Mouse (Mus musculus) limb, embryonic 12.5 days (tissue): Measurements from ENCODE around the gene Ippk. TPM values are rescaled to one million over a fixed set of nuclear protein-coding genes. Genes with fewer than 3 reads are reported as not detected.

Source experiments
- ATAC-seq: fragments of 200-750 bp; cut with Nextera tagmentation; 2 replicates; pipeline ENCODE4 v1.8.0; 2017; ENCODE audit warnings: low read depth, moderate TSS enrichment; ENCODE audit not compliant: insufficient number of reproducible peaks, insufficient read depth, low FRiP score, low TSS enrichment
- H3K27ac ChIP-seq: fragments of 300-500 bp; sonication (generic); 2 replicates; pipeline ENCODE4 v1.5.1; 2016; ENCODE audit warnings: mild to moderate bottlenecking, moderate library complexity
- H3K27me3 ChIP-seq: fragments of 300-500 bp; sonication (generic); 2 replicates; pipeline ENCODE4 v1.6.1; 2016; ENCODE audit warnings: mild to moderate bottlenecking, moderate library complexity
- H3K36me3 ChIP-seq: fragments of 300-500 bp; sonication (generic); 2 replicates; pipeline ENCODE4 v1.6.1; 2016; ENCODE audit warnings: mild to moderate bottlenecking, moderate library complexity
- H3K4me1 ChIP-seq: fragments of 300-500 bp; sonication (generic); replicated peaks from 2 replicates; pipeline ENCODE4 v1.6.1; 2016
- H3K4me2 ChIP-seq: fragments of 300-500 bp; sonication (generic); 2 replicates; pipeline ENCODE4 v1.6.1; 2016; ENCODE audit warnings: mild to moderate bottlenecking, moderate library complexity
- H3K4me3 ChIP-seq: fragments of 300-500 bp; sonication (generic); replicated peaks from 2 replicates; pipeline ENCODE4 v1.5.1; 2016; ENCODE audit warnings: mild to moderate bottlenecking
- H3K9ac ChIP-seq: fragments of 300-500 bp; sonication (generic); replicated peaks from 2 replicates; pipeline ENCODE4 v1.6.1; 2016; ENCODE audit warnings: mild to moderate bottlenecking, moderate library complexity
- H3K9me3 ChIP-seq: fragments of 300-500 bp; sonication (generic); 2 replicates; pipeline ENCODE4 v1.6.1; 2016; ENCODE audit warnings: mild to moderate bottlenecking, moderate library complexity
- WGBS: fragments of 180-500 bp; shearing (Covaris S2); methylation state at CpG from one replicate; pipeline ENCODE4 v1.1.7; 2016; 5-methylcytosine and 5-hydroxymethylcytosine counted together
- polyA plus RNA-seq: library from polyadenylated mRNA; unstranded; fragments of >200 nt; fragmentation: Nextera tagmentation; extraction: Ambion mirVana; gene quantifications from 2 replicates; pipeline ENCODE4 v1.2.1, GENCODE M21; 2016

Gene Ippk
- polyA plus RNA-seq, 1 experiment from 2014 or later: 16.4 TPM

DNA sequence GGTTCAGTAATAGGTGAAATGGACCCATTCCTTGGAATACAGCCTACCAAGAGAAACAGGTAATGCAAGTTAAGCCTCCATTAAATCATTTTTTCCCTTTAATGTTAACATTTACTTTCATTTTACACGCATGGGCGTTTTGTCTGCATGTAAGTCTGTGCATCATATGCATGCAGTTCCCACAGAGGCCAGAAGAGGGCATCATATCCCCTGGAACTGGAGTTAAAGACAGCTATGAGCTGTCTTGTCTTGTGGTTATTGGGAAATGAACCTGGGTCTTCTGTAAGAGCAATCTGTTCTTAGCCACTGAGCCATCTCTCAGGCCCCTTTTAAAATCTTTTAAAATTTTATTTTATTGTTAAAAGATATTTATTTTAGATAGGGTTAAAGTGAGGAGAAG lies 29.7 kb upstream of the Ippk start:
- Histone ChIP-seq H3K4me3 (no peak overlapping the region), H3K36me3 (peaks cover 22% of the 10 kb centered on the region), H3K27ac (no peak overlapping the region), H3K9ac (no peak overlapping the region), H3K4me1 (no peaks in the 10 kb centered on the region), H3K9me3 (0 out of 2 replicates have a peak, but pooled peaks cover 3% of the 10 kb centered on the region), H3K27me3 (no peaks in the 10 kb centered on the region), H3K4me2 (no peak overlapping the region)
- no peak for ATAC-seq
- 94% methylated on average over 2 of the region's 2 CpGs for WGBS

- 89% methylated on average over 1 of the region's 1 CpGs for WGBS
- no peaks in the 10 kb centered on the region for H3K27me3 ChIP-seq
- no peak for ATAC-seq
- H3K4me1 ChIP-seq: no peaks in the 10 kb centered on the region
- no peak overlapping the region for H3K4me3 ChIP-seq
- no peak overlapping the region for H3K9ac ChIP-seq
- H3K9me3 ChIP-seq: 0 out of 2 replicates have a peak, but pooled peaks cover 3% of the 10 kb centered on the region
- no peak overlapping the region for H3K4me2 ChIP-seq
- H3K36me3 ChIP-seq: peaks cover 14% of the 10 kb centered on the region; the same call in 1 of the 2 replicates
- H3K27ac ChIP-seq: no peak overlapping the region
Observed at GRCm38 (mm10) chr13:49393579-49393978, 27.5 kb upstream of the Ippk start.

GRCm38 (mm10) chr13:49394886-49395447 lies 26.1 kb upstream of the Ippk start:
- no peak overlapping the region for H3K4me3 ChIP-seq
- WGBS: 89% methylated on average over 3 of the region's 3 CpGs
- H3K27me3 ChIP-seq: no peaks in the 10 kb centered on the region
- H3K9me3 ChIP-seq: 0 out of 2 replicates have a peak, but pooled peaks cover 3% of the 10 kb centered on the region
- no peak overlapping the region for H3K9ac ChIP-seq
- H3K4me1 ChIP-seq: no peaks in the 10 kb centered on the region
- no peak overlapping the region for H3K4me2 ChIP-seq
- H3K36me3 ChIP-seq: peaks cover 6% of the 10 kb centered on the region; the same call in 1 of the 2 replicates
- no peak for ATAC-seq
- H3K27ac ChIP-seq: no peak overlapping the region

GRCm38 (mm10) chr13:49396798-49397197 lies 24.3 kb upstream of the Ippk start:
- no peak overlapping the region for H3K4me3 ChIP-seq
- WGBS: 79% methylated on average over 1 of the region's 1 CpGs
- H3K9me3 ChIP-seq: no peaks in the 10 kb centered on the region
- no peaks in the 10 kb centered on the region for H3K36me3 ChIP-seq
- no peak overlapping the region for H3K4me2 ChIP-seq
- no peaks in the 10 kb centered on the region for H3K27me3 ChIP-seq
- no peak overlapping the region for H3K9ac ChIP-seq
- no peak overlapping the region for H3K27ac ChIP-seq
- ATAC-seq: no peak
- H3K4me1 ChIP-seq: no peaks in the 10 kb centered on the region

GRCm38 (mm10) chr13:49398191-49398590 lies 22.9 kb upstream of the Ippk start:
- no peaks in the 10 kb centered on the region for H3K4me1 ChIP-seq
- H3K27me3 ChIP-seq: no peaks in the 10 kb centered on the region
- H3K27ac ChIP-seq: no peak overlapping the region
- no peaks in the 10 kb centered on the region for H3K9me3 ChIP-seq
- H3K4me3 ChIP-seq: no peak overlapping the region
- no peak overlapping the region for H3K4me2 ChIP-seq
- ATAC-seq: no peak
- no peaks in the 10 kb centered on the region for H3K36me3 ChIP-seq
- H3K9ac ChIP-seq: no peak overlapping the region
- WGBS: 93% methylated on average over 8 of the region's 8 CpGs

GRCm38 (mm10) chr13:49400139-49400538 lies 20.9 kb upstream of the Ippk start:
- Histone ChIP-seq H3K27ac (no peak overlapping the region), H3K4me3 (no peak overlapping the region), H3K9ac (no peak overlapping the region), H3K9me3 (no peaks in the 10 kb centered on the region), H3K4me2 (no peak overlapping the region), H3K36me3 (no peaks in the 10 kb centered on the region), H3K4me1 (no peaks in the 10 kb centered on the region), H3K27me3 (no peaks in the 10 kb centered on the region)
- 56% methylated on average over 6 of the region's 6 CpGs for WGBS
- ATAC-seq: peak; percentile 80

- WGBS: 70% methylated on average over 2 of the region's 2 CpGs
- Histone ChIP-seq H3K9me3 (no peaks in the 10 kb centered on the region), H3K27ac (no peak overlapping the region), H3K27me3 (no peaks in the 10 kb centered on the region), H3K36me3 (no peaks in the 10 kb centered on the region), H3K4me3 (no peak overlapping the region), H3K9ac (no peak overlapping the region), H3K4me1 (no peaks in the 10 kb centered on the region), H3K4me2 (no peak overlapping the region)
- no peak for ATAC-seq
Observed at GRCm38 (mm10) chr13:49402628-49403027, 18.4 kb upstream of the Ippk start.

DNA sequence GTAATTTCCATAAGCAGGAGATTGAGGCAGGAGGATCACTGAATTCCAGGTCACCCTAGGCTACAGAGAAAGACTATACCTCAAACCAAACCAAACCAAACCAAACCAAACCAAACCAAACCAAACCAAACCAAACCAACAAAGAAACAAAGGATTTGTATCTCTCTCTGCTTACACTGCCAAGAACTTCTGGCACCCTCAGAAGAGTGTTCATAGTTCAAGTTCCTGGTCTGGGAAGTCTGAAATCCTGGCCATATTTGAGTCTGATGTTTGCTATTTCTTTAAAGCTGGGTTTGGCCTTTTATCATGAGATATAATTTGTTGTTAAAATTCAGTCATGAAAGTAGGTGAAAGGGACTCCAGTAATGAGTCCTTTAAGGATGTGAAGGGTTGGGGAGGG lies 13.3 kb upstream of the Ippk start:
- Histone ChIP-seq H3K4me2 (no peak overlapping the region), H3K27ac (no peak overlapping the region), H3K4me1 (no peaks in the 10 kb centered on the region), H3K9ac (no peak overlapping the region), H3K4me3 (no peak overlapping the region), H3K36me3 (no peaks in the 10 kb centered on the region), H3K9me3 (no peaks in the 10 kb centered on the region; the same call in 1 of the 2 replicates), H3K27me3 (no peaks in the 10 kb centered on the region)
- ATAC-seq: no peak

DNA sequence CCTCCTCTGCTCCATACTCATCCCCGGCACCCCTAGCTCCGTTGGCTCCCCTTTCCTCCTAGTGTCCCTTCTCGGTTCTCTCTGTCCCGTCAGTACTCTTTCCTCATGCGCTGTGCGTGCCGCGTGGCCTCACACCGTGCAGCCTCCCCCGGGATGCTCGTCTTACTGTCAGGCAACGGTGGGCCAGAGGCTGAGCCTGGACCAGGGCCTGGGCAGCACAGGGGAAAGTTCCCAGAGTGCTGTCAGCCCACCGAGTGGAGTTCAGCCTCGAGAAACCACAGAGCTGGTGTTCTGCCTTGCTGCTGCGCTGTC lies 513 bp downstream of the Ippk start:
- 0 out of 2 replicates have a peak, but pooled peaks cover 4% of the 10 kb centered on the region for H3K36me3 ChIP-seq
- H3K4me3 ChIP-seq: peak overlapping the region; percentile 87
- H3K4me1 ChIP-seq: peaks cover 17% of the 10 kb centered on the region
- H3K9ac ChIP-seq: peak overlapping the region; percentile 80
- ATAC-seq: 0 out of 2 replicates have a peak, but pooled peaks have one; percentile 32
- H3K27me3 ChIP-seq: no peaks in the 10 kb centered on the region
- 1% methylated on average over 15 of the region's 15 CpGs for WGBS
- H3K4me2 ChIP-seq: peak overlapping the region; percentile 97
- H3K27ac ChIP-seq: no peak overlapping the region; the same call in 1 of the 2 replicates
- H3K9me3 ChIP-seq: no peaks in the 10 kb centered on the region

DNA sequence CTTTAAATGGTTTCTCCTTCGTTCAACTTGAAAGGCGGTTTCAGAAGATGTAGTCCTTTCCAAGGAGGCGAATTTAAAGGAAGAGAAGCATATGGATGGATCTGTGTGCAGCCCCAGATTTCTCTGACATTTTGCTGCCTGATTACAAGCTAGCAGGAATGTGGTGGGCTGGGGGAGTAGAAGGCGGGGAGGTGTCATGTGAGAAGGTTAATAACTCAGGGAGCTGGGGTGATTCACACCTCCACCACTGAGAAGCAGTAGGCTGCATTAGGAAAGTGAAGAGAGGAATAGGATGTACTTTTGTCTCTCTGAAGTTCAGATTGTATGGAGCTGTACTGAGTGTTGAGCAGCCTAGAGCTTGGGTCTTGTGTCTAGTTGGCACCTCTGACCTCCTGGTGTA lies 910 bp downstream of the Ippk start:
- no peaks in the 10 kb centered on the region for H3K9me3 ChIP-seq
- peak overlapping the region; percentile 80 for H3K9ac ChIP-seq
- ATAC-seq: no peak
- peak overlapping the region; percentile 87 for H3K4me3 ChIP-seq
- H3K4me2 ChIP-seq: peak overlapping the region; percentile 97
- H3K27ac ChIP-seq: no peak overlapping the region
- no peaks in the 10 kb centered on the region for H3K27me3 ChIP-seq
- 24% methylated on average over 4 of the region's 4 CpGs for WGBS
- peaks cover 17% of the 10 kb centered on the region for H3K4me1 ChIP-seq
- H3K36me3 ChIP-seq: 0 out of 2 replicates have a peak, but pooled peaks cover 4% of the 10 kb centered on the region

GRCm38 (mm10) chr13:49426736-49427135 lies 5.7 kb downstream of the Ippk start:
- H3K9ac ChIP-seq: no peak overlapping the region
- no peaks in the 10 kb centered on the region for H3K27me3 ChIP-seq
- H3K9me3 ChIP-seq: no peaks in the 10 kb centered on the region
- 0 out of 2 replicates have a peak, but pooled peaks cover 9% of the 10 kb centered on the region for H3K36me3 ChIP-seq
- 91% methylated on average over 3 of the region's 3 CpGs for WGBS
- H3K4me2 ChIP-seq: no peak overlapping the region
- ATAC-seq: no peak
- H3K4me1 ChIP-seq: peaks cover 14% of the 10 kb centered on the region
- no peak overlapping the region for H3K27ac ChIP-seq
- no peak overlapping the region for H3K4me3 ChIP-seq

DNA sequence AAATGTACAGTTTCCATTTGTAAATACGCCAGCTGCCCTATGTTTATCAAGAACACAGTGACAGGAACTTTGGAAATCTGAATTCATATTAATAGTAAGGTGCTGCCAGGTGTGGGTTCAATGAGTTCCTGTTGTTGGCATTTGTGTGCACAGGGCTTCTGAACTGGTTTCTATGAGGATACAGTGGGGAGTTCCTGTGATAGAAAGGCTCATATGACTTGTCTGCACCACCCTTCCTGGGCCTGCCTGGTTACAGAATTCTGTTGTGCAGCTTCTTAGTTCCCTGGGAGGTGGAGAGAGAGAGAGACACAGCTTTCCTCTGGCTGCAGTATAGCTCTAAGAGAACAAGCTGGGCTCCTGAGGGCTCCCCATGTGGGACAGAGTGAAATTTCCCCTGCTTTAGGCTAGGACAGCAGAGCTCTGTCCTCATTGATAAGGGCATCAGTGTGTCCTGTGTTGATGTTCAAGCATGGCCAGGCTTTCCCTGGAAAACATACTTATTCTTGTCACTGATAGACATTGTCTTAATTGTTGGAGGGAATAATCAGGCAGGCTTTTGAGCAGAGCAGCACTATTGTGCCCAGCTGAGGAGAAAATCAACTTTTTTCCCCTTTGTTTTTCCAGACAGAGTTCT lies 7.1 kb downstream of the Ippk start:
- no peak for ATAC-seq
- Histone ChIP-seq H3K27me3 (no peaks in the 10 kb centered on the region), H3K36me3 (peaks cover 16% of the 10 kb centered on the region), H3K27ac (no peak overlapping the region), H3K4me2 (no peak overlapping the region), H3K4me3 (no peak overlapping the region), H3K4me1 (no peaks in the 10 kb centered on the region), H3K9ac (no peak overlapping the region), H3K9me3 (no peaks in the 10 kb centered on the region)
- 88% methylated on average over 1 of the region's 1 CpGs for WGBS
